Mouse (Mus musculus) C2C12 (cell line): ENCODE data around the gene Hist1h4h.

Source experiments
- CTCF ChIP-seq: IDR thresholded peaks from one replicate; pipeline ENCODE4 v1.5.1; 2011; ENCODE audit not compliant: control insufficient read depth, insufficient read depth, insufficient read length
- MAX ChIP-seq: IDR thresholded peaks from one replicate; pipeline ENCODE4 v1.6.1; 2011; ENCODE audit warnings: mild to moderate bottlenecking, control low read depth
- MYOD1 ChIP-seq: IDR thresholded peaks from one replicate; pipeline ENCODE4 v1.6.1; 2011; ENCODE audit warnings: low read depth; ENCODE audit not compliant: control insufficient read depth, insufficient read length
- MYOG ChIP-seq: IDR thresholded peaks from one replicate; pipeline ENCODE4 v1.6.1; 2011; ENCODE audit not compliant: control insufficient read depth, insufficient read length; ENCODE audit errors: extremely low read depth
- USF1 ChIP-seq: IDR thresholded peaks from one replicate; pipeline ENCODE4 v1.6.1; 2011; ENCODE audit warnings: low read depth, mild to moderate bottlenecking, control low read depth, moderate library complexity

DNA sequence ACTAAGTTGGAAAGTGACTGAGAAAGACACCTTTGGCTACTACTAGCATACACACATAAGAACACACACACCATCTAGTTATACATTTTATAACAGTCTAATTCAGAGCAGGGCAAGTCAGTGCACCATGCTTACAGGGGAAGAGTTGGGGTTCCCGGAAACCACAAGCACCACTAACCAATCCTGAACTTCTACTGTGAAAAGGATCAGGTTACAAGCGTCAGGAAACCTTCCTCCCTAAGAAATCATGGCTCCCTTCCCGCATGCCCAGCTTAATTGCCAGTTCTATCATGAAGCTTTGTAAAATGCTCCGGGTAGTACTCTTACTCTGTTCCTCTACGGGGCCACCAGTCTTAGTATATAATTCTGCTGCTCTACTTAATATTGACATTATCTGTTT is 45.6 kb upstream of the Hist1h4h start:
- TF ChIP-seq CTCF (no peak), MAX (no peak), MYOG (no peak), MYOD1 (no peak), USF1 (no peak)
